ENCODE assay signal across 12 mouse cellular contexts in genomic region chr15:93062213-93063131, GRCm38 (mm10).
DNase-seq lines count a peak whose midpoint lies in the region; ATAC-seq and TF ChIP-seq lines count a peak whose summit lies in the region.
"Had no signal": no experiment of that assay in that cellular context is flagged by ENCODE, and none has a peak within 500 bp of the region (broad histone marks: within the 10 kb centered on the region; RNA-seq: fewer than 3 reads in every experiment).

No protein-coding gene starts in this region.

- ATAC-seq in kidney, embryonic 15.5 days (replicated peaks; ENCODE audit: low FRiP score): no peak; the same call in 1 of the 2 replicates
- ATAC-seq in midbrain, postnatal 0 days (ENCODE audit: low FRiP score): no peak
- ATAC-seq: Patski had no signal

- no peak for TF ChIP-seq CTCF in midbrain, postnatal 0 days (IDR thresholded peaks at IDR 0.05)
- no peak for TF ChIP-seq CTCF in thymus, adult 2 months (IDR thresholded peaks at IDR 0.05; ENCODE audit: borderline replicate concordance, control insufficient read depth, extremely low read depth, insufficient read depth, low read length, poor library complexity)

- 28% methylated on average over 10 of the region's 10 CpGs for WGBS in kidney, embryonic 15.5 days
- WGBS in hindbrain, embryonic 10.5 days: 76% methylated on average over 10 of the region's 10 CpGs
- WGBS in midbrain, postnatal 0 days: 50% methylated on average over 10 of the region's 10 CpGs
- WGBS in thymus, adult 2 months: 88% methylated on average over 10 of the region's 10 CpGs

- DNase-seq in cerebellum, postnatal 14 days: peak; percentile 65 to 66
- no peak for DNase-seq in cerebellum, adult 9-10 months
- DNase-seq in kidney, adult 18-20 months: no peak
- DNase-seq in hindbrain, embryonic 10.5 days (ENCODE audit: low spot score): no peak
- peak; percentile 75 for DNase-seq in midbrain, postnatal 0 days (ENCODE audit: low spot score)
- no peak for DNase-seq in left cerebral cortex, adult 18-20 months (ENCODE audit: low spot score in 2 of 2)
- DNase-seq in thymus, adult 2 months: no peak
- DNase-seq: B cell, adult 2 months; gastrocnemius, postnatal 36 days had no signal

- peaks cover 17% of the 10 kb centered on the region for H3K4me1 ChIP-seq in kidney, embryonic 15.5 days
- peaks cover 5% of the 10 kb centered on the region; the same call in 1 of the 2 replicates for H3K4me1 ChIP-seq in hindbrain, embryonic 10.5 days (replicated peaks)
- H3K4me1 ChIP-seq in midbrain, postnatal 0 days (ENCODE audit: insufficient read depth, low read length): no peaks in the 10 kb centered on the region
- no peaks in the 10 kb centered on the region for H3K4me1 ChIP-seq in thymus, adult 2 months (replicated peaks; ENCODE audit: control insufficient read depth, insufficient read depth, low read length)

- no peak overlapping the region for H3K27ac ChIP-seq in kidney, embryonic 15.5 days
- peak overlapping the region; percentile 40; the same call in 1 of the 2 replicates for H3K27ac ChIP-seq in hindbrain, embryonic 10.5 days
- no peak overlapping the region for H3K27ac ChIP-seq in midbrain, postnatal 0 days (ENCODE audit: low read depth, low read length)
- H3K27ac ChIP-seq in thymus, adult 2 months (ENCODE audit: control insufficient read depth, insufficient read depth, low read length): no peak overlapping the region
- H3K27ac ChIP-seq: macrophage had no signal

- 0 out of 2 replicates have a peak overlapping the region, but pooled peaks have one; percentile 1 for H3K4me2 ChIP-seq in kidney, embryonic 15.5 days
- no peak overlapping the region for H3K4me2 ChIP-seq in midbrain, postnatal 0 days (ENCODE audit: low read depth, low read length, poor library complexity, severe bottlenecking)

- TF ChIP-seq POLR2A in thymus, adult 2 months (IDR thresholded peaks at IDR 0.05; ENCODE audit: control insufficient read depth, extremely low read depth, insufficient read depth, low read length, poor library complexity): no peak

- H3K36me3 ChIP-seq in kidney, embryonic 15.5 days: no peaks in the 10 kb centered on the region
- H3K36me3 ChIP-seq in hindbrain, embryonic 10.5 days: no peaks in the 10 kb centered on the region
- H3K36me3 ChIP-seq in midbrain, postnatal 0 days (ENCODE audit: insufficient read depth, low read length): no peaks in the 10 kb centered on the region
- H3K36me3 ChIP-seq in thymus, adult 2 months (ENCODE audit: control insufficient read depth, insufficient read depth, low read length): no peaks in the 10 kb centered on the region

- H3K27me3 ChIP-seq in kidney, embryonic 15.5 days: no peaks in the 10 kb centered on the region
- H3K27me3 ChIP-seq in hindbrain, embryonic 10.5 days (ENCODE audit: insufficient read depth, poor library complexity, severe bottlenecking): no peaks in the 10 kb centered on the region
- no peaks in the 10 kb centered on the region for H3K27me3 ChIP-seq in midbrain, postnatal 0 days (ENCODE audit: insufficient read depth, low read length)
- H3K27me3 ChIP-seq in thymus, adult 2 months (ENCODE audit: control insufficient read depth, insufficient read depth, low read length): no peaks in the 10 kb centered on the region
- H3K27me3 ChIP-seq: Patski had no signal

- no peak overlapping the region for H3K9ac ChIP-seq in kidney, embryonic 15.5 days
- H3K9ac ChIP-seq in midbrain, postnatal 0 days (replicated peaks; ENCODE audit: low read length, poor library complexity, severe bottlenecking): no peak overlapping the region

- no peak overlapping the region for H3K4me3 ChIP-seq in kidney, embryonic 15.5 days (replicated peaks)
- H3K4me3 ChIP-seq in hindbrain, embryonic 10.5 days: no peak overlapping the region
- H3K4me3 ChIP-seq in midbrain, postnatal 0 days (ENCODE audit: low read depth, low read length): no peak overlapping the region
- H3K4me3 ChIP-seq in thymus, adult 2 months (ENCODE audit: control insufficient read depth, insufficient read depth, low read length): no peak overlapping the region

- no peaks in the 10 kb centered on the region for H3K9me3 ChIP-seq in kidney, embryonic 15.5 days (replicated peaks)
- no peaks in the 10 kb centered on the region for H3K9me3 ChIP-seq in hindbrain, embryonic 10.5 days
- H3K9me3 ChIP-seq in midbrain, postnatal 0 days (ENCODE audit: low read length): no peaks in the 10 kb centered on the region

Comparison
In these comparisons a context has a peak if more than half of its experiments do, and no peak if none do; other contexts are left out.
1. DNase-seq: peak in cerebellum, postnatal 14 days (2 of 2) and midbrain, postnatal 0 days (single experiment); none in cerebellum, adult 9-10 months (single experiment), kidney, adult 18-20 months (single experiment), hindbrain, embryonic 10.5 days (single experiment), left cerebral cortex, adult 18-20 months (0 of 2) and thymus, adult 2 months (single experiment).